Mouse (Mus musculus): ENCODE measurements around the gene A430078G23Rik. TPM values are rescaled to one million over a fixed set of nuclear protein-coding genes. Genes with fewer than 3 reads are reported as not detected.
"Not testable (repeated sequence)": the region's sequence is repeated elsewhere in the genome, so short reads cannot be mapped to it uniquely, and the experiment has no call there.

The A430078G23Rik gene
- 0.16 and 0.19 TPM in 2 replicates for polyA plus RNA-seq (2015; fragmentation: Nextera tagmentation; extraction: Ambion mirVana)

DNA sequence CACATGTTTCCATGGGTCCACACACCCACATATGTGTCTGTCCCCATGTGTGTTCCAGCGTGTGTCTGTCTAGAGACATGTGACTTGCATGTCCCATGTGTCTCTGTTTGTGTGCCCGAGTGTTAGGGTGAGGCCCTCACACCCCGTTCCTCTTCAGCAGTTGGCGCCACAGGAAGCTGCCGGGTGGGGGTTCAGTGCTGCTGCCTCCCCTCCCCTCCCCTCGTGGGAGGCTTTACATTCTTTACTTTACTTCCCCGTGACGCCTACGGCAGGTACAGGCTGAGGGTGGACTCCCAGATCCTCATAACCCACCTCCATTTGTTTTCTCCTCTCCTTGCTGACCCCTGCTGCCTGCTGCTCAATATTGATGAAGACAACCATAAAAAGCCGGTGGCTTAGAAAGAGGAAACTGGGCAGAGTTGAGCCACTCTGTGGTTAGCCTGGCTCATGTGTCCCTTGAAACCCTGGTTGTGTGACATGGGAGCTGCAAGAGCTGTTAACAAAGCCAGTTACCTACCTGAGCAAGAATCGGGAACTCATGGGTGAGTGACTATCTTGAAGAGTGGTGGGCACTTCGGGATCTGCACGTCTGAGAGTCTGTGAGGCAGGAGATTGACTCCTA is at the start of gene A430078G23Rik:
Gene A430078G23Rik, plus strand, starts transcription at position 227 of the 622 bp plus-strand sequence.
- Histone ChIP-seq H3K4me2 (replicated peaks; ENCODE audit: low read depth, low read length) (no peak within 1 kb of the TSS), H3K4me3 (ENCODE audit: low read length) (no peak within 1 kb of the TSS), H3K9me3 (ENCODE audit: low read length) (no peaks in the 10 kb centered on the region), H3K27ac (ENCODE audit: low read length) (no peak within 1 kb of the TSS), H3K9ac (replicated peaks; ENCODE audit: low read length) (no peak within 1 kb of the TSS), H3K27me3 (ENCODE audit: insufficient read depth, low read length) (no peaks in the 10 kb centered on the region), H3K4me1 (ENCODE audit: insufficient read depth, low read length) (peaks cover 8% of the 10 kb centered on the region; the same call in 1 of the 2 replicates), H3K36me3 (ENCODE audit: insufficient read depth, low read length) (no peaks in the 10 kb centered on the region)
- 63% methylated on average over 13 of the region's 13 CpGs for WGBS
- ATAC-seq (ENCODE audit: low FRiP score, low TSS enrichment), result no peak

DNA sequence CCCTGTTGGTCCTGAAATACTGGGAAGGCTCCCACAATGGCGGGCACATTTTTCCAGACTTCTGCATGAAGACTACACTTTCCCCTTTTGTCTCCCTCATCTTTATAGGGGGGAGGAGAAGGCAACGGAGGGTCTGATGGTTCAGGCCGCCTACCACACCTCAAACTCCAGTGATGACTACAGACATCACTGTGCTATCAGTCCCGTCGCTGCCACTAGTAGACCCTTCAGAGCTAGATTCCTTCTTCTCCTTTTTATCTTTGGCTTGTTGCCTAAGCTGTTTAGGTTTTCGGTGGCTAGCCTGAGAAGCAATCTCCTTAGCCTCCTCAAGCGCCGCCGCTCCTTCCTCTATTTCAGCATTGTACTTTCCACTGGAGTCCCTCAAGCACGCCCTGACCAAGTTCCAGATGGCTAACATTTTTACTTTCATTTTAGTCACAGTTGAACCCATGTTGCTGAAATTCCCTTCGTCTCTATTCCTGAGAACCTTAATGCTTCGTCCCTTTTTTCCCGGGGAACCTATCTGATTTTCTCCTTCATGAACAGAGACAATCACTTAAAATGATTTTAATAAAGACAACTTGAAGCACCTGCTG is 44.9 kb upstream of the A430078G23Rik start:
- H3K4me3 ChIP-seq (ENCODE audit: low read length); H3K4me1 ChIP-seq (ENCODE audit: insufficient read depth, low read length); H3K27me3 ChIP-seq (ENCODE audit: insufficient read depth, low read length); H3K9me3 ChIP-seq (ENCODE audit: low read length); ATAC-seq (ENCODE audit: low FRiP score, low TSS enrichment); H3K4me2 ChIP-seq (replicated peaks; ENCODE audit: low read depth, low read length); H3K27ac ChIP-seq (ENCODE audit: low read length); H3K36me3 ChIP-seq (ENCODE audit: insufficient read depth, low read length); H3K9ac ChIP-seq (replicated peaks; ENCODE audit: low read length): not testable (repeated sequence)
- 93% methylated on average over 13 of the region's 13 CpGs for WGBS

DNA sequence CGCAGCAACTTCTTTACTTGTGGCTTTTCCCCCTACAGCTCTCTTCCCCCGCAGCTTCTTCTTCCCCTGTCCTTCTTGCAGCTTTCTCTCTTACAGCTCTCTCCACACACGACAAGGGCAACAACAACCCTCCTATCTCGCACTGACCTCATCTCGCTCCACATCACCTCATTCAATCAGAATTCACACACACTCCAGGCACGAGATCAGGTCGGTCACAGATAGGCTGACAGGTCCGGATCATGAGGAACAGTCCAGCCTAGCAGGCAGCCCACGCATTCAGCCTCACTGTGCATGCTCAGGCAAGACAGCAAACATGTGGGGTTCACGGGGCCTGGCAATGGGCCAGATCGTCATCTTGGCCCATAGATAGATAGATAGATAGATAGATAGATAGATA is 43.6 kb upstream of the A430078G23Rik start:
- no peaks in the 10 kb centered on the region for H3K36me3 ChIP-seq (ENCODE audit: insufficient read depth, low read length)
- no peak overlapping the region for H3K9ac ChIP-seq (replicated peaks; ENCODE audit: low read length)
- WGBS, result 90% methylated on average over 11 of the region's 11 CpGs
- H3K27me3 ChIP-seq (ENCODE audit: insufficient read depth, low read length), result no peaks in the 10 kb centered on the region
- ATAC-seq (ENCODE audit: low FRiP score, low TSS enrichment), result no peak
- H3K4me2 ChIP-seq (replicated peaks; ENCODE audit: low read depth, low read length), result no peak overlapping the region
- H3K4me1 ChIP-seq (ENCODE audit: insufficient read depth, low read length), result no peaks in the 10 kb centered on the region
- H3K27ac ChIP-seq (ENCODE audit: low read length), result no peak overlapping the region
- peaks cover 7% of the 10 kb centered on the region; the same call in 1 of the 2 replicates for H3K9me3 ChIP-seq (ENCODE audit: low read length)
- no peak overlapping the region for H3K4me3 ChIP-seq (ENCODE audit: low read length)

- WGBS, result 69% methylated on average over 4 of the region's 4 CpGs
Observed at GRCm38 (mm10) chr8:3311482-3311881, 41.7 kb upstream of the A430078G23Rik start.

GRCm38 (mm10) chr8:3313417-3313816 is 39.8 kb upstream of the A430078G23Rik start:
- not testable (repeated sequence) for H3K4me1 ChIP-seq (ENCODE audit: insufficient read depth, low read length); H3K27me3 ChIP-seq (ENCODE audit: insufficient read depth, low read length); H3K4me3 ChIP-seq (ENCODE audit: low read length); H3K9ac ChIP-seq (replicated peaks; ENCODE audit: low read length); H3K27ac ChIP-seq (ENCODE audit: low read length); H3K9me3 ChIP-seq (ENCODE audit: low read length); ATAC-seq (ENCODE audit: low FRiP score, low TSS enrichment); H3K4me2 ChIP-seq (replicated peaks; ENCODE audit: low read depth, low read length); H3K36me3 ChIP-seq (ENCODE audit: insufficient read depth, low read length)
- 78% methylated on average over 1 of the region's 1 CpGs for WGBS

More at GRCm38 (mm10) chr8:3311482-3311881, 41.7 kb upstream of the A430078G23Rik start:
- ATAC-seq (ENCODE audit: low FRiP score, low TSS enrichment), result no peak
- Histone ChIP-seq H3K27me3 (ENCODE audit: insufficient read depth, low read length) (no peaks in the 10 kb centered on the region), H3K27ac (ENCODE audit: low read length) (no peak overlapping the region), H3K4me2 (replicated peaks; ENCODE audit: low read depth, low read length) (no peak overlapping the region), H3K4me1 (ENCODE audit: insufficient read depth, low read length) (no peaks in the 10 kb centered on the region), H3K9me3 (ENCODE audit: low read length) (peaks cover 4% of the 10 kb centered on the region; the same call in 1 of the 2 replicates), H3K36me3 (ENCODE audit: insufficient read depth, low read length) (no peaks in the 10 kb centered on the region), H3K4me3 (ENCODE audit: low read length) (no peak overlapping the region), H3K9ac (replicated peaks; ENCODE audit: low read length) (no peak overlapping the region)

DNA sequence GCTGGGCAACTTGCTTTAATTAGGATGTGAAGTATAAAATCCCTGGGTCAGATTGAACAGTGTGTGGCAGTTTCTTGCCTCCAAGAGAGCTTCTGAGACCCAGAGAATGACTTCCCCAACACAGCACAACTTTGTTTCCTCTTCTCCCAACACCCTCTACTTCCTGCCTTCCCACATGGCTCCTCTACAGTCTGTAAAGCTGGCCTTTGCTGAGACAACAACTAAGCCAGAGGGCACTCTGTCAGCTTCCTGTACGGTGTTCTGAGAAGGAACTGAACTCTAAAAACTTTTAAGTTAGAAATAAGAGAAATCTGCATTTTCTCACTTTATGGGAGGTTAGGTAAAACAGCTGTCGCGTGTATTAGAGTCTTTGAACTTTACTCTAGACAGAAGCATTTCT is 39.4 kb upstream of the A430078G23Rik start:
- Histone ChIP-seq H3K27me3 (ENCODE audit: insufficient read depth, low read length) (no peaks in the 10 kb centered on the region), H3K4me3 (ENCODE audit: low read length) (no peak overlapping the region), H3K9me3 (ENCODE audit: low read length) (no peaks in the 10 kb centered on the region; the same call in 1 of the 2 replicates), H3K4me1 (ENCODE audit: insufficient read depth, low read length) (no peaks in the 10 kb centered on the region), H3K27ac (ENCODE audit: low read length) (no peak overlapping the region), H3K36me3 (ENCODE audit: insufficient read depth, low read length) (no peaks in the 10 kb centered on the region), H3K9ac (replicated peaks; ENCODE audit: low read length) (no peak overlapping the region), H3K4me2 (replicated peaks; ENCODE audit: low read depth, low read length) (no peak overlapping the region)
- WGBS, result 63% methylated on average over 3 of the region's 3 CpGs
- ATAC-seq (ENCODE audit: low FRiP score, low TSS enrichment), result no peak

GRCm38 (mm10) chr8:3314345-3314744 is 38.9 kb upstream of the A430078G23Rik start:
- ATAC-seq (ENCODE audit: low FRiP score, low TSS enrichment), result no peak
- H3K4me3 ChIP-seq (ENCODE audit: low read length), result no peak overlapping the region
- H3K9me3 ChIP-seq (ENCODE audit: low read length), result no peaks in the 10 kb centered on the region; the same call in 1 of the 2 replicates
- H3K27me3 ChIP-seq (ENCODE audit: insufficient read depth, low read length), result no peaks in the 10 kb centered on the region
- no peaks in the 10 kb centered on the region for H3K4me1 ChIP-seq (ENCODE audit: insufficient read depth, low read length)
- no peak overlapping the region for H3K4me2 ChIP-seq (replicated peaks; ENCODE audit: low read depth, low read length)
- no peak overlapping the region for H3K9ac ChIP-seq (replicated peaks; ENCODE audit: low read length)
- WGBS, result 85% methylated on average over 2 of the region's 2 CpGs
- H3K36me3 ChIP-seq (ENCODE audit: insufficient read depth, low read length), result no peaks in the 10 kb centered on the region
- H3K27ac ChIP-seq (ENCODE audit: low read length), result no peak overlapping the region

DNA sequence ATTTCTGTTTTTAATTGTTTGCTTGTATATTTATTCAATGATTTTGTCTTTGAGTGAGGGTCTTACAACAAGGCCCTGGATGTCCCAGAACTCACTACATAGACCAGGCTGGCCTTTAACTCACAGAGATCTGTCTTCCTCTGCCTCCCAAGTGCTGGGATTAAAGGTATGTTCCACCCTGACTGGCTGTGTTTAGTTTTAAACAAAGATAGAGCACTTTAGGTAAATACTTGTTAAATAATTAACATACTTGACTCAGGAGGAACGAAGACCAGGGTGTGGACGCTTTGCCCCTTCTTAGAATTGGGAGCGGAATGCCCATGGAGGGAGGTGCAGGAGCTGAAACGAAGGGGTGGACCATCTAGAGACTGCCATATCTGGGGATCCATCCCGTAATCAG is 36.6 kb upstream of the A430078G23Rik start:
- no peaks in the 10 kb centered on the region for H3K27me3 ChIP-seq (ENCODE audit: insufficient read depth, low read length)
- H3K27ac ChIP-seq (ENCODE audit: low read length), result no peak overlapping the region
- no peaks in the 10 kb centered on the region for H3K36me3 ChIP-seq (ENCODE audit: insufficient read depth, low read length)
- H3K9me3 ChIP-seq (ENCODE audit: low read length), result no peaks in the 10 kb centered on the region
- H3K4me1 ChIP-seq (ENCODE audit: insufficient read depth, low read length), result no peaks in the 10 kb centered on the region
- 85% methylated on average over 5 of the region's 5 CpGs for WGBS
- no peak overlapping the region for H3K9ac ChIP-seq (replicated peaks; ENCODE audit: low read length)
- H3K4me3 ChIP-seq (ENCODE audit: low read length), result no peak overlapping the region
- no peak overlapping the region for H3K4me2 ChIP-seq (replicated peaks; ENCODE audit: low read depth, low read length)
- no peak for ATAC-seq (ENCODE audit: low FRiP score, low TSS enrichment)

DNA sequence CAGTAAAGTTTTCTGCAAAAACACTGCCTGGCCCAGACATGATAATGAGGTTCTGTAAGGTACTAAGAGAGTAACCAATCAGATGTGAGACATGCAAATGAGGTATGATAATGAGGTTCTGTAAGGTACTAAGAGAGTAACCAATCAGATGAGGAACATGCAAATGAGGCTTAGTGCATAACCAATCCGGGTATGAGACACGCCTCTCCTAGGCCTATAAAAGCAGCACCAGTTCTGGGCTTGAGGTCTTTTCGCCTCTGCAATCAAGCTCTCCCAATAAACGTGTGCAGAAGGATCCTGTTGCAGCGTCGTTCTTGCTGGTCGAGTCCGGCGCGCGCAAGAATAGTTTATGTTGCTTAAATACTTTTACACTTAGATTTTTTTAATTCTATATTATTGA is 33.9 kb upstream of the A430078G23Rik start:
- H3K9ac ChIP-seq (replicated peaks; ENCODE audit: low read length); H3K27me3 ChIP-seq (ENCODE audit: insufficient read depth, low read length); H3K4me3 ChIP-seq (ENCODE audit: low read length); H3K27ac ChIP-seq (ENCODE audit: low read length); H3K4me1 ChIP-seq (ENCODE audit: insufficient read depth, low read length); ATAC-seq (ENCODE audit: low FRiP score, low TSS enrichment); H3K9me3 ChIP-seq (ENCODE audit: low read length); H3K36me3 ChIP-seq (ENCODE audit: insufficient read depth, low read length); H3K4me2 ChIP-seq (replicated peaks; ENCODE audit: low read depth, low read length): not testable (repeated sequence)
- WGBS, result 96% methylated on average over 9 of the region's 11 CpGs

DNA sequence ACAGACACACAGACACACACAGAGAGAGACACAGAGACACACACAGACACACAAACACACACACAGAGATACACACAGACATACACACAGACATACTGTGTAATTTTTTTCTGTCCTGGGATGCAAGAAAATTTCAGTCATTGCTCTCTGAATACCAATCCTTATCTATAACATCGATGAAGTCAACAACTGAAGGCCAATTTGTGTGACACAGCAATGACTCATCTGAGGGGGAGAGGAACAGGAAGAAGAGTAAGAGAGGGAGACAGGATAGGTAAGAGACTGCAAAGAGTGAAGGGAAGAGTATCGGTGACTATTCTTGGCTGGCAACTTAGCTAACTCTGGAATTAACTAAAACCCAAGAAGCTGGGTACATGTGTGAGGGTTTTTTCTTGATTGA is 29.0 kb upstream of the A430078G23Rik start:
- ATAC-seq (ENCODE audit: low FRiP score, low TSS enrichment), result no peak
- H3K36me3 ChIP-seq (ENCODE audit: insufficient read depth, low read length), result no peaks in the 10 kb centered on the region
- no peak overlapping the region for H3K9ac ChIP-seq (replicated peaks; ENCODE audit: low read length)
- H3K27me3 ChIP-seq (ENCODE audit: insufficient read depth, low read length), result no peaks in the 10 kb centered on the region
- no peak overlapping the region for H3K27ac ChIP-seq (ENCODE audit: low read length)
- H3K4me2 ChIP-seq (replicated peaks; ENCODE audit: low read depth, low read length), result no peak overlapping the region
- H3K4me3 ChIP-seq (ENCODE audit: low read length), result no peak overlapping the region
- 97% methylated on average over 2 of the region's 2 CpGs for WGBS
- no peaks in the 10 kb centered on the region for H3K9me3 ChIP-seq (ENCODE audit: low read length)
- H3K4me1 ChIP-seq (ENCODE audit: insufficient read depth, low read length), result no peaks in the 10 kb centered on the region
